Mouse (Mus musculus) hindbrain, embryonic 10.5 days (tissue): ENCODE results near the gene AI854703. TPM values are rescaled to one million over a fixed set of nuclear protein-coding genes. Genes with fewer than 3 reads are reported as not detected.
A peak's percentile ranks its signal among the peaks of the same experiment; 100 is the strongest.

Experiments used
- DNase-seq: peaks from one replicate; pipeline ENCODE4 v3.0.0-alpha.2; 2017; ENCODE audit warnings: low spot score
- H3K27ac ChIP-seq: fragments of 300-500 bp; sonication (generic); 2 replicates; pipeline ENCODE4 v1.5.1; 2016; ENCODE audit warnings: mild to moderate bottlenecking, moderate library complexity
- H3K27me3 ChIP-seq: fragments of 300-500 bp; sonication (generic); 2 replicates; pipeline ENCODE4 v1.6.1; 2016; ENCODE audit warnings: mild to moderate bottlenecking; ENCODE audit not compliant: poor library complexity, insufficient read depth, severe bottlenecking
- H3K36me3 ChIP-seq: fragments of 300-500 bp; sonication (generic); 2 replicates; pipeline ENCODE4 v1.6.1; 2016; ENCODE audit warnings: mild to moderate bottlenecking, moderate library complexity
- H3K4me1 ChIP-seq: fragments of 300-500 bp; sonication (generic); replicated peaks from 2 replicates; pipeline ENCODE4 v1.6.1; 2016; ENCODE audit warnings: mild to moderate bottlenecking
- H3K4me3 ChIP-seq: fragments of 300-500 bp; sonication (generic); 2 replicates; pipeline ENCODE4 v1.5.1; 2016; ENCODE audit warnings: mild to moderate bottlenecking, moderate library complexity
- H3K9me3 ChIP-seq: fragments of 300-500 bp; sonication (generic); 2 replicates; pipeline ENCODE4 v1.6.1; 2016; ENCODE audit warnings: mild to moderate bottlenecking, moderate library complexity
- WGBS: fragments of 180-500 bp; shearing (Covaris S2); methylation state at CpG from one replicate; pipeline ENCODE4 v1.1.7; 2016; 5-methylcytosine and 5-hydroxymethylcytosine counted together
- polyA plus RNA-seq: library from polyadenylated mRNA; unstranded; fragments of >200 nt; fragmentation: Nextera tagmentation; extraction: Ambion mirVana; gene quantifications from 2 replicates; pipeline ENCODE4 v1.2.1, GENCODE M21; 2016

Gene AI854703
- polyA plus RNA-seq, result 0.96 and 1.3 TPM in 2 replicates

- Histone ChIP-seq H3K27me3 (peaks cover 66% of the 10 kb centered on the region), H3K4me1 (peaks cover 30% of the 10 kb centered on the region), H3K27ac (peak within 1 kb of the TSS; percentile 50; the same call in 1 of the 2 replicates), H3K36me3 (peaks cover 7% of the 10 kb centered on the region; the same call in 1 of the 2 replicates), H3K9me3 (no peaks in the 10 kb centered on the region), H3K4me3 (peak within 1 kb of the TSS; percentile 55)
- 35% methylated on average over 8 of the region's 8 CpGs for WGBS
- no peak for DNase-seq
Measured at GRCm38 (mm10) chr6:48626464-48626863, at the start of gene AI854703. AI854703 (plus strand) TSS chr6:48626764.

- Histone ChIP-seq H3K27me3 (no peaks in the 10 kb centered on the region), H3K4me3 (no peak overlapping the region), H3K9me3 (no peaks in the 10 kb centered on the region), H3K27ac (no peak overlapping the region), H3K4me1 (peaks cover 17% of the 10 kb centered on the region), H3K36me3 (no peaks in the 10 kb centered on the region)
- no peak for DNase-seq
- WGBS, result 68% methylated on average over 5 of the region's 5 CpGs
Measured at GRCm38 (mm10) chr6:48578736-48579135, 47.8 kb upstream of the AI854703 start.

DNA sequence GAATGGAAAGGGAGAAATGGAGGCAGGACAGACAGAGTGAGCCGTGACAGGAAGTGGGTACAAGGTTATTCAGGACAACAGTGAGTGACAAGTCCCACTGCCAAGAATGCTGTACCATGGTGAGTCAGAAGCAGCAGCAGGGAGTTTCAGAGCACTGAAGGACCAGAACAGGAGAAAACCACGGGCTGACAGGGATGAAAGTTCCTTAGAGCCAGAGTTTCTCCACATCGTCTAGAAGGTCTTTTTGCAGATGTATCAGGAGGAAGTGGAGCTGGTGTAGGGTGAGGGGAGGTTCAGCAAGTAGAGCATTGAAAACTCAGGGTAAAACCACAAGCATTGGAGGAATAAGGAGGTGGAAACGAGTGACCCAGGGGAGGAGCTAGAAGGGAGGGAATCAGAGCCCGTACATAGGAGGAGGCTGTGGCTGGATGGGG is 47.3 kb upstream of the AI854703 start:
- DNase-seq, result no peak

GRCm38 (mm10) chr6:48581257-48581656 is 45.3 kb upstream of the AI854703 start:
- Histone ChIP-seq H3K27me3 (no peaks in the 10 kb centered on the region), H3K4me1 (peaks cover 17% of the 10 kb centered on the region), H3K9me3 (no peaks in the 10 kb centered on the region), H3K27ac (no peak overlapping the region), H3K4me3 (no peak overlapping the region), H3K36me3 (no peaks in the 10 kb centered on the region)
- WGBS, result 31% methylated on average over 3 of the region's 3 CpGs
- no peak for DNase-seq

More for the DNA sequence above, 47.3 kb upstream of the AI854703 start:
- H3K27me3 ChIP-seq, result no peaks in the 10 kb centered on the region
- H3K4me1 ChIP-seq, result peaks cover 17% of the 10 kb centered on the region
- H3K4me3 ChIP-seq, result no peak overlapping the region
- 43% methylated on average over 5 of the region's 5 CpGs for WGBS
- H3K27ac ChIP-seq, result no peak overlapping the region
- H3K9me3 ChIP-seq, result no peaks in the 10 kb centered on the region
- H3K36me3 ChIP-seq, result no peaks in the 10 kb centered on the region

- H3K27me3 ChIP-seq, result no peaks in the 10 kb centered on the region
- peak; percentile 19 for DNase-seq
- 0 out of 2 replicates have a peak overlapping the region, but pooled peaks have one; percentile 30 for H3K27ac ChIP-seq
- no peaks in the 10 kb centered on the region for H3K36me3 ChIP-seq
- WGBS, result 65% methylated on average over 3 of the region's 3 CpGs
- no peak overlapping the region for H3K4me3 ChIP-seq
- no peaks in the 10 kb centered on the region for H3K9me3 ChIP-seq
- peaks cover 17% of the 10 kb centered on the region for H3K4me1 ChIP-seq
Measured at GRCm38 (mm10) chr6:48582037-48582436, 44.5 kb upstream of the AI854703 start.

DNA sequence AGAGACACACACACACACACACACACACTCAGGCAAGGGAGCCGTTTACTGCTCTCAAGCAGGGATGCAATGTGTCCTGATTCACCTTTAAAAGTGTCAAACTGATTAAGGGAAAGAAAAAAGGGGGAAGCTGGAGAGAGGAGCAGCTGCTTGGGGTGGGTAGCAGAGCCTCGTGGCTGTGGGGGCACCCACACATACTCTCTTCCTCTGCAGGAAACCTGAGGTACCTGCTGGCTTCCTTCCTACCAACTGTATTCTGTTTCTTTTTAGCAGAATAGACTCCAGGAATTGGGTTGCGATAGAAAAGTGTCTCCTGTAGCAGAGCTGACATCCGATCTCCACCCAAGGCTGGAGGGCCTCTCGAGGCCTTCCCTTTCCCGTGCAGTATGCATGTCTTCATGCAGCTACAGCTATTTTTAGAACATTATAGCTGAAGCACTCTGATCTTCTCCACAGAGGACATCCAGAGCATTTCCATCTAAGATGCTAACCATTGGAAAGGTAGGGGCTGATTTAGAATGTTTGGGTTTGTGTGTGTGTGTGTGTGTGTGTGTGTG is 37.3 kb upstream of the AI854703 start, which contains the start of gene Gm45021:
Gene Gm45021 (plus strand): TSS at position 417 of the 557 bp plus-strand sequence.
- Histone ChIP-seq H3K36me3 (no peaks in the 10 kb centered on the region), H3K9me3 (no peaks in the 10 kb centered on the region), H3K27me3 (no peaks in the 10 kb centered on the region), H3K27ac (no peak within 1 kb of the TSS), H3K4me1 (peaks cover 16% of the 10 kb centered on the region), H3K4me3 (no peak within 1 kb of the TSS)
- WGBS, result 64% methylated on average over 6 of the region's 6 CpGs
- DNase-seq, result no peak

DNA sequence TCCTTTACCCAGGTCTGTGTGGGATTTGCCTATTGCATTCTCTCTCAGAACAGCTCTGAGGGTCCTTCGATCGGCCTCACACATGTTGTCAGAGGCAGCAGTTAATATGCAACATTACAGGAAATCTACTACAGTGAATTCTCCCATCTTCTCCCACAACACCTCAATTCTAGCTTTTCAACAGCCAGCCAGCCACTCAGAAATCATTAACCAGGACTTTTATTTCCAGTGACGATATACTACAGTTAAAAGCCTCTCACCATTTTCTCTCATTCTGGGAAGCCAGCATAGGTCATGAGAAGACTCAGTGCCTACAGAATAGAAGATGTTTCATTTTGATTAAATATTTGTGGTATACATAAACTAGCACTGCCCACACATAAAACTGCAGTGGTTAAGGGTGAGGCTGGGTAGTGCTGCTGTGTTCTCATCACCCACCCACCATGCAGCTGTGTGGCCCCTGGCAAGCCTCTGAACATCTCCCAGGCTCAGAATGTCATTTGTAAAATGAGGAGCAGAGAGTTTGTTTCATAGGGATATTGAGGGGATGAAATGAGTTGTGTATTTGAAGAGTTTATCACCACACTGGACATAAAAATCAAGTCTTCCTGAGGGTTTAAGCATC is 35.2 kb upstream of the AI854703 start:
- no peak overlapping the region for H3K4me3 ChIP-seq
- WGBS, result 84% methylated on average over 3 of the region's 3 CpGs
- H3K27me3 ChIP-seq, result no peaks in the 10 kb centered on the region
- H3K4me1 ChIP-seq, result peaks cover 29% of the 10 kb centered on the region
- H3K9me3 ChIP-seq, result peaks cover 8% of the 10 kb centered on the region; the same call in 1 of the 2 replicates
- DNase-seq, result no peak
- H3K36me3 ChIP-seq, result peaks cover 14% of the 10 kb centered on the region
- no peak overlapping the region for H3K27ac ChIP-seq

DNA sequence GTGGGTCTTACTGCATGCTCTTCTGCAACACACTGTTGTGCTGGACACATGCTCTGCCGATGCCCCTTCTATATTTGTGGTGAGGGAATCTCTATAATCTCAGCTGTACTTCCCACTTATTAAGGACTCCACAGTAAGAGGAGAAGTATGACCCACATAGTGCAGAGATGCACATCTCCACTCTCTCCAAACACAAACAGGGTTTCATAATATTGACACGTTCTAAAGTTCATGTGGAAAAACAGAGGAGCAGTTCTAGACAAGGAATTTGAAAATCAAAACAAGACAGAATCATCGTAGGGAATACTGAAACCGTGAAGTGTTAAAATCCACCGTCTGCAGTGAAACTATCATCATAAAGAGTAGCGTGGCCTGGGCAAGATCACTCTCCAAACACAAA is 34.7 kb upstream of the AI854703 start:
- Histone ChIP-seq H3K27me3 (no peaks in the 10 kb centered on the region), H3K36me3 (peaks cover 19% of the 10 kb centered on the region), H3K9me3 (peaks cover 13% of the 10 kb centered on the region), H3K27ac (no peak overlapping the region), H3K4me1 (peaks cover 29% of the 10 kb centered on the region), H3K4me3 (no peak overlapping the region)
- DNase-seq, result no peak
- WGBS, result 91% methylated on average over 6 of the region's 6 CpGs

- Histone ChIP-seq H3K4me3 (peak within 1 kb of the TSS; percentile 92), H3K27me3 (no peaks in the 10 kb centered on the region), H3K36me3 (peaks cover 34% of the 10 kb centered on the region), H3K9me3 (peaks cover 25% of the 10 kb centered on the region), H3K27ac (peak within 1 kb of the TSS; percentile 98), H3K4me1 (peaks cover 33% of the 10 kb centered on the region)
- 5% methylated on average over 45 of the region's 45 CpGs for WGBS
- DNase-seq, result peak; percentile 94
Measured at GRCm38 (mm10) chr6:48593158-48594042, 33.2 kb upstream of the AI854703 start, which contains the start of the genes Repin1 and Gm44965. Repin1 (plus strand) TSS chr6:48593883. Gm44965 (plus strand) TSS chr6:48593941.

- peak; percentile 71 for DNase-seq
- peaks cover 42% of the 10 kb centered on the region for H3K36me3 ChIP-seq
- H3K4me1 ChIP-seq, result peaks cover 30% of the 10 kb centered on the region
- H3K27ac ChIP-seq, result peak overlapping the region; percentile 98
- peak overlapping the region; percentile 92 for H3K4me3 ChIP-seq
- H3K9me3 ChIP-seq, result peaks cover 25% of the 10 kb centered on the region
- under 1% methylated on average over 41 of the region's 41 CpGs for whole genome bisulfite sequencing
- no peaks in the 10 kb centered on the region for H3K27me3 ChIP-seq
Measured at GRCm38 (mm10) chr6:48594043-48594738, 32.4 kb upstream of the AI854703 start.

- peak overlapping the region; percentile 92 for H3K4me3 ChIP-seq
- H3K27ac ChIP-seq, result peak overlapping the region; percentile 98
- peaks cover 53% of the 10 kb centered on the region for H3K36me3 ChIP-seq
- H3K9me3 ChIP-seq, result peaks cover 25% of the 10 kb centered on the region
- 59% methylated on average over 1 of the region's 1 CpGs for WGBS
- DNase-seq, result no peak
- H3K4me1 ChIP-seq, result peaks cover 30% of the 10 kb centered on the region
- no peaks in the 10 kb centered on the region for H3K27me3 ChIP-seq
Measured at GRCm38 (mm10) chr6:48595278-48595677, 31.3 kb upstream of the AI854703 start.
